Mouse (Mus musculus) thymus, postnatal 4 days (tissue): ENCODE results near the gene Tfap2e.
A peak's percentile ranks its signal among the peaks of the same experiment; 100 is the strongest.

Experiments used
- DNase-seq: peaks from one replicate; pipeline ENCODE4 v3.0.0; 2021

The Tfap2e gene

DNA sequence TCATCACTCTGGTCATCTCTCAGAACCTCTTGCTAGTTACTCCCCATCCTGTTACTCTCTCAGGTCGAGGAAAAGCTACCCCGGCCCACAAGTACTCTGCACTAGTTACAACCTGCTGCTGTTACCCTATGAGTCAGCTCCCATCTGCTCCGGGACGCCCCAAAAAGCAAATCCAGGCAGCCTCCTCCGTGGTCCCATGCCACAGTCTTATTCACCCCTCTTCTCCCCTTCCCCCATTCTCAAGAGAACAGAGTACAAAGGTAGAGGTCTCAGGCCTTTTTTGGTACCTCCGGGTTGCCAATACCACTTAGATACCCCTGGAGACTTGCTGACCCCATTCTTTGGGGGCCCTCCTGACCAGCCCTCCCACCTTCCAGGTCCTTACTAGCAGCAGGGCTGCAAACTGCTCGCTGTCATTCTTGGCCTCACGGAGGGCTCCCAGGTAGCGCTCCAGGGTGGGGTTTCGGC is 15.6 kb upstream of the Tfap2e start:
- DNase-seq = no peak

DNA sequence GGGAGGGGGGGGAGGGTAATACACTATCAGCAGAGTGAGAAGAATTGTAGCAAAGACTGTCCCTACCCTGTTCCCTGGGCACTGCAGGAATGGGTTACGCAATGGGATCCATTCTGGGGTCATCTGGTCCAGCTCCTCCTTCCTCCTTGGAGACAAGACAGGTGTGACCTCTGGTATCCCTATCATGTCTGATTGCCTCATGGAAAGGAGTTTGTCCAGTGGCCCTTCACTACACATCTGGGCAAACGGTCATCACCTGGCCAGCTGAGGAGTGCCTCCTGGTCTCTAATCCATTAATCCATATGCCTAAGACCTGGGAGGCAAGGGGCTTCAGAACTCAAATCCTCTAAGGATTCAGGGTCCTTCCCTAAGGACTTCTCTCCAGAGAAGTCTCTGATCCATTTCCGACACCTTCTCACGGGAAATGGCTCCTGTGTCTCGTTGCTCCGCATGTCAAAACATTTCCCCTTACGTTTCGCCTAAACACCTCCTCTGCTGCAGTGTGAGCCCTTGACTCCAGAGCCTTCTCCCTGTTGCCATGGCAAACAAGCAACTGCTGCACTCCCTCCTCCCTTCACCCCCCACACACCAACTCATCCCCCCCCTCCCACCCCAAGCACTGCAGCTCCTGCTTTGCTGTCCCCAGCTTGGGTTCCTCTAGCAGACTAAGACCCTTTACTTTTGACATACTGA is 15.0 kb upstream of the Tfap2e start:
- DNase-seq = no peak

DNA sequence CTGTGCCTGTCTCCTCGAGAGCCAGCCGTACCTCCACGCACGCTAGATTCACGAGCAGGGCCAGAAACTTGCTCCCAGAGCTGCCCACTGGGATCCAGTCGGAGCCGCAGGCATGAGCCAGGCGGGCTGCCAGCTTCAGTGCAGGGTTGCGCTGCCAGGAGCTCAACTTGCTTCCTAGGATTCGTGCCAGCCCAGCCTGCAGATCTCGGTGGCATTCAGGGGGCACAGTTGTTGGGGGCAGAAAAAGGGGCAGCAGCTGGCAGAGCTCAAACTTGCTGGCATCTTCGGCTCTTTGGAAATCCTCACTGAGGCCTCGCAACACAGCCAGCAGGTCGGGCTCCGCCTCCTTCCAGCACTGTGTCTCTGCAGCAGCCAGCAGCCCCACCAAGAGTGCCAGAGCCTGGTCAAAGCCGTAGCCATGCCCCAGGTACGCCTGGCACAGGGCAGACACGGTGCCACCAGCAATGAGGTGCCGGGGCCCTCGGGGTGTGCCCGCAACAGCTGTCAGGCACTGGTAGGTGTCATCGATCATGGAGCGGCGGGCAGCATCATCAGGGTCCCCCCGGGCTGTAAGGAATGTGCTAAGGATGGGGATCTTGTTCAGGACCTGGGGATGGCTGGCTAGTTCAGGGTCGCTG is 14.1 kb upstream of the Tfap2e start:
- DNase-seq = no peak

DNA sequence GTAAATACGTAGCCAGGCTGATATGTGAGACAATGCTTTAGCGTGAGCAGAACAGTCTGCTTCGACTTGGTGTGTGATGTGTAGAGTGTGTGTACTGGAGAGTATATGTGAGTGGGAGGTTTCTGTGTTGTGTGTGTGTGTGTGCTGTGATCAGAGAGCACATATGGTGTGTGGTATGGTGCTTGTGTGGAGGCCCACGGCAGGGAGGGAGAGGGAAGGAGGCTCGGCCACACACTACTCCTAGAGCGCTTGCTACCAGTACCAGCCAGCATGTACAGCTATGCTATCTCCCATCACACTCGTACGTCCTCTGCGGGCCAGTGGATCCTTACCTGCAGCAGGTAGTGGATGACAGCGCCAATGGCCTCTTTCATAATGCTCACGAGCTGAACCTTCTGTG is 13.5 kb upstream of the Tfap2e start:
- no peak for DNase-seq

DNA sequence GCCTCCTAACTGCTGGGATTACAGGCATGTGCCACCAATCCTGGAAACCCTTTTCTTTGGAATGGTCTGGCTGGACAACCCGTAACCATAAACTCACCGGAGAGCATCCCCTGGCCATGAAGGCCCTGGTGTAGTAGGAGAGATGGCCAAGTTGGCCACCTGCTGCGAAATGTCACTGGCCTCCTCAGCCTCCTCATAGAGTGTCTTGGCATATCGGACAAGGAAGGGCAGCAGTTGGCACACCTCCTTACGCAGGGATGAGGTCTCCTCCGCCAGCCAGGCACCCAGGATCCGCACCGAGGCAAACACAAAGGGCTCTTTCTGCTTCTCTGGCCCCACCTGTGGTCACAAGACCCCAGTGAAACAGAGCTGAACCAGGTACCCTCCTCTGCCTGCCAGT is 12.3 kb upstream of the Tfap2e start:
- DNase-seq = no peak

DNA sequence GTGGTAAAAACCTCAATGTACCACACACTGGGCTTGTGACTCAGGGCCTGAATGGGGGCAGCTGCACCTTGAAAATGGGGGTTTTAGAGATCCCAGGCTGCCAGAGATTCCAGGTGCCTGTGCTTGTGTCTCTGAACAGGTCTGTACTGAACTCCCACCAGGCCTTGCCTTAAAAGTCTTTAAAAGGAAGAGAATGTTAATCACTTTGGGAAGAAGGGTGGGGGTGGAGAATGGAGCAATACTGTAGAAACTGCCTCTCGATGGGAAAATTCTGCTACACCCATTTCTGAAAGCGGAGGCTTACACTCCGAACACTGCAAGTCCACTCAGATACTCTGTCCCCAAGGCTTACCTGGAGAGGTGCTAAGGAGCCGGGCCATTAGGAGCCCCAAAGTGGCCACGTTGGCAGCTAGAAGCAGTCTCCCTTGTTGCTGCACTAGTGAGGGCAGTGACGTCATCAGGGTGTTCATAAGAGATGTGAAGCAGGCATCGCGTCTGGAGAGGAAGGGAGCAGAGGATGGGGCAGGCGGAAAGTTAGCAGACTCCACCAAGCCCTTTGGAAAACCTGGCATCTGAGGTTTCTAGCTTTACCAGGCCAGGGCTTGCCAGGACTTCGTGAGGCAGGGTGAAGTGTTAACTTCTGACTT is 10.3 kb upstream of the Tfap2e start:
- no peak for DNase-seq

DNA sequence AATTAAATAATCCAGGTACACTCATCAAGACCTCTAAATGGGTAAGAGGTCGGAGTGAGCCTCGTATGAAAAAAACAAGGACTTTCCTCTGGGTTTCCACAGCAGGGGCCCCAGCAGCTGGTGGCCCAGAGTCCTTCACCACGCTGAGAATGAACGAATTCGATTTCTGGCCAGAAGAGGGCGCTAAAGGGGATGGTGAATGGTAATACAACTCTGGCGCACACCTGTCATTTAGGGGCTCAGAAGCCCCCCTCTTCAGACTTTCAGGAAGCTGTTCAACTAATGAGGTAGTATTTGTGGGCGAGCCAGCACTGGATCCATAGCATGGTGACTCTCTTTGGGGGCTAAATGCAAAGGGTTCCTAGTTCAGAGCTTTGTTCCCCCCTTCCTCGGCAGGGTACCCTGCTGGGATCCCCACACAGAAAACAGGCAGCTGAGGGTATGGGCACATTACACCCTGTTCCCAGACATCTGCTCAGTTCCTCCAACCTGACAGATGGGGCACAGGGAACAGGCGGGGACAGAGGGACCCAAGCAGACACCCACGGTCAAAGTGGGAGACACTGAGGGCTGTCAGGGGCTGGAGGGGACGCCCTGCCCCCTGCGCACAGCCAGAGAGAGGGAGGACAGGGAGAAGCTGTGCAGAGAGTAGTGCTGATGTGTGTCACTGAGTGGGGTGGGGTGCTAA is 9.6 kb upstream of the Tfap2e start:
- peak; percentile 83 for DNase-seq

DNA sequence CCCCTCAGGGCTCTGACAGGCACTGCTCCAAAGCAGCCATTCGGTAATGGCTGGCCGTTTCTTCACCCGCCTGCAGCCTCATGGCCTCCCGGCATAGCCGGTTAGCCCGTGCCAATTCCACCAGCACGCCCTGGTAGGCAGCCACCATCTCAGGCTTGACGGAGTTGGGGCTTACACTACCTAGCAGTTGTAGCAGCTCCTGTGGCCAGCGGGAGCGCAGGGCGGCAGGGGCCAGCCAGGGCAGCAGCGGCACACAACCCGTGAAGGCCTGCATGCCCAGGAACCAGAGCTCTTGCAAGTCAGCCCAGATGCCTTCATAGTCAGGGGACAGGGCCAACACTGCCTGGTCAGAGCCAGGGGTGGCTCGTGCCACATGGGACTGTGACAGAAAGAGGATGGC is 8.8 kb upstream of the Tfap2e start:
- DNase-seq = no peak

DNA sequence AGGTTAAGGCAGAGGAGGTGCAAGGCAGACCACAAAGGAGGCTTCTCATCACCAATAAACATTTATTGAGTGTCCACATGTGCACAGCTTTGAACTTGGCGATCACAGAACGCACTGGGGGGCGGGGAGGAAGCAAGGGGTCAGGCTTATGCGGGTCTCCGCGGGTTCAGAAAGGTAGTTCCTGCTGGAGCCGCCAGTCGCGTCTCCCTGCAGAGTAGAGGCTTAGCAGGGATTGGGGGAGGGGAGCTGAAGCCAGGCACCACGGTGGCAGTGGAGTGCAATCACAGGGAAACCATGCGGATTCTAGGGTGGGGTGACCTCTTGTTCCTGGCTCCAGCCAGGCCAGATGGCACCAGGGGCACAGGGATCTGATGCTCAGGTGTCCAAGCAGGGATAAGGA is 7.7 kb upstream of the Tfap2e start:
- no peak for DNase-seq

DNA sequence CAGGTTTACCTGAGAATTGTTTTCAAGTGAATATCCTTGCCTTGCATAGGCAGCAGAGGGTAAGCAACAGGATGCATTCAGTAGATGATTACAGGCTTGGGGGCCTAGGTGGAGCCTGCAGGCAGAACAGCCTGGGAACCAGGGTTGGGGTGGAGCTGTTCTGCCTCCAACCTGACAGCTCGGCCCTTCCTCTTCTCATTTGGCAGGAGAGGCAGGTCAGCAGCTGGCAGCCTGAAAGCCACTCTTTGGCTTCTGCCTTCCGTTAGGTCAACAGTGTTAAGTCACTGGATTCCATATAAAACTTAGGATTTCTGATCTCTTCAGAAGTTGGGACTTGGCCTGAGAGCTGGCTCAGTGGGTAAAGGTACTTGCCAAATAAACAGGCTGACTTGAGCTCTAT is 6.9 kb upstream of the Tfap2e start:
- DNase-seq = no peak

DNA sequence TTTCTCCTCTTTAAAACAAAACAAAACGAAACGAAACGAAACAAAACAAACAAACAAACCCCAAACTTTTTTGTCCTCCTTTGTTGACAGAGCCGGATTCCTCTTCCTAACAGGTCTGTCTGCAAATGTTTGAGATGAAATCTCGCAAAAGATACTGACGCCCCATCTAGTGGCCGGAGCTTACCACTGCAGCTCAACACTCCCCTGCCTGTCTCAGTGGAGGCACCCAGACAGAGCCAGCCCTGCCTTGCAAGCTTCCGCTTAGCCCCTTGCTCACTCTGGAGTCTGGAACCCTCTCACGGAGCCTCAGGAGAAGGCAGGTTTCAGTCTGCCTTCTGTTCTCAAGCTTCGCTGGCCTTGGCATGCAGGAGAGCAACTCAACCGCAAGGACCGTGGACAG is 5.4 kb upstream of the Tfap2e start:
- peak; percentile 87 for DNase-seq

DNA sequence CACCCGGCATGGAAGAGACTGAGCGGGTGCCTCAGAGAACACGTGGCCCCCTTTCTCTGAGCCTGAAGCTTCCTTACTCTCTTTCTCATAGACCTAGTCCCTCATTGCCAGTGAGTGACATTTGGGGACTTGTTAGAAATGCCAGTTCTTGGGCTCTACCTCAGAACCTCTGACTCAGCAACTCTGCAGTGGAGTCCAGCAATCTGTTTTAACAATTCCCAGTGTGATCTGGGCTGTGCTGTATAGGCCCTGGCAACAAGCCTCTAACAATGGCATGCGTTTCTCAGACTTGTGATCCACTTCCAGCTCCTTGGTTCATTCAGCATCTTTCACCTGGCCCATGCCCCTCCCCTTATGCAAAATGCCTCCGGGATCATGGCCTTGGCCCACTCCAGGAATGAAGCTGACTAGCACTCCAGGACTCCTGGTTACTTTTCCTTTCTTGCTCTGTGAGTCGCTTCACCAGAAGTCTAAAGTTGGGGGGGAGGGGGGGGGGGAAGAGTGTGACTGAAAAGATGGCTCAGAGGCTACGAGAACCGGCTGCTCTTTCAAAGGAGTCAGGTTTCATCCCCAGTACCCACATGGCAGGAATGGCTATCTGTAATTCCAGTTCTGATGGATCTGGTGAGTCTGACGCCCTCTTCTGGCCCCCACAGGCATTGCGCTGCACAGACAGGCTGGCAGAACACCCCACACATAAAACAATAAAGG is 4.1 kb upstream of the Tfap2e start:
- DNase-seq = no peak

DNA sequence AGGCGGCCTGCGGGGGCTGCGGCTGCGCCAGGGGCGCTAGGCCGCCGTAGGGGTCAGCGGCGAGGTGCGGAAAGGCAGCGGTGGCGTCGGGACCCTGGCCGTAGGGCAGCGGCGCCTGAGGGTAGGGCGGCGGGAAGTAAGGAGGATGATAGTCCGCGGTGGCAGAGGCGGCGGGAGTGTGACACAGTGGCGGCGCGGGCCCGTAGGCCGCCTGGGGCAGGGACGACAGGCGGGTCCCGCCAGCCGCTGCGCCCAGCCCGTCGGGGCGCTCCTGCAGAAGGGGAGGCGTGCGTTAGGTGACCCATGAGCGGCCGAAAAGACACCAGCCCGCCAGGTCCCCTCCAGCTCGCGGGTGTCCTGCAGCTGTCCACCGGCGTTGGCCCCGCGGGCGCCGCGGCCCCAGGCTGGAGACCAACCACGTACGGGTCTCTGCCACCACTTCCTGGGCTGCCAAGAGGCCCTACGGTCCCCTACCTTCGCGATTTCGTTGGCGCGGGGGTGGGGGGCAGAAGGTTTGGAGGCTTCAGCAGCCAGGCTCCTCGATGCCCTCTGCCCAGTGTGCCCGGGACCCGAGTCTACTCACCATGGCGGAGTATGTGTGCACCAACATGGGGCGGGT is 549 bp downstream of the Tfap2e start:
- DNase-seq = peak; percentile 27

DNA sequence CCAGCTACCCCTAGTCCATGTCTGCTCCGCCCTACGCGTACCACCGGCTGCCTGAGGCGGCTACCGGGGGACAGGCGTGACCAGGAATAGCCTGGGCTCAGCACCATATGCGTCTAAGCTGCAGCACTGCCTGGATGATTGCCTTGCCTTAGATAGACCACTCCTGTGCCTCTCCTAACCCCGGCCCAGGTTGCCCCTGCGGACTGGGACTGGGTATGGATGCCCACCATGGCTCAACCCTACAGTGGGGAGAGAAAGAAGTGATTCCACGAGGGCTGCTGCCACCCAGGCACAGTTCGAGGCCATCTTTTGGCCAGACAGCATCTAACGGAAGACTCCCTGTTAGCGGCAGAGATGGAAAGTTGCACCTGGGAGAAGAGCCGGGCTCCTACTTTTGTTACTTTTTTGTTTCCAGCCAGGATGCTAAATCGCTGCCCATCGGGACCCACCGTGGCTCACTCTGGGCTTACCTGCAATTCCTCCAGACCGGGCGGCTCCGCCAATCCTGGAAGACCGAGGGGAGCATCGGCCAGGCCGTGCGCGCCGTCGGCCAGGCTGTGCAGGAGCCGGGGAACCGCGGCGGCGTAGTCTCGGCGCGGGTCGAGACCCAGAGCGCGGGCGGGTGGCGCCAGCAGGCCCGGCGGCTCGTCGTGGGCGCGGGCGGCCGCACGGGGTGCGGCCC is 1.2 kb downstream of the Tfap2e start:
- peak; percentile 25 for DNase-seq

DNA sequence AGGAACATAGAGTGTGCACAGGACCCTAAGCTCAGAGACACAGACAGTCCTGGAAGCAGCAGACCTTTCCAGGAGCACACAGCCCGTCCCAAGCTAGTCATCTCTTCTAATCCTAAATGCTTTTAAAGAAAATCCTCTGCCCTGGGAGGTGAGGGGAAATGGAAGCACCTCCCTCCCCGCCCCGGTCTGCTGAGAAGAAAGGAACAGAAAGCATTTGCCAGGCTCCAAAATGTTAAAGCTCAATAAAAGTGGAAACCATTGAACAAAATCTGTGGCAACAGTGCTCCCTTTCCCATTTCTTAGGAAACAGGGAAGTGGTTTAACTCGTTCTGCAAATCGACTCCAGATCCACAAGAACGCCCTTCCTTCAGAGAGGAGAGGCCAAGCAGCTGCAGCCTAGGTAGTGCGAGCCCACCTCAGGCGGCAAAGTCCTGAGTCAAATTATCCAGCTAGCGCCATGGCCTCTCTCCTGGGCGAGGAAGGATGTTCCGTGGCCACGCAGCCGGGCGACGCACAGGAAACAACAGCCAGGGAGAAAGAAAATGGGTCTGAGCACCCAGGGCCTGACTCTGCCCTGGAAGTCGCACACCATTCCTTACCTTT is 1.9 kb downstream of the Tfap2e start:
- DNase-seq = no peak

DNA sequence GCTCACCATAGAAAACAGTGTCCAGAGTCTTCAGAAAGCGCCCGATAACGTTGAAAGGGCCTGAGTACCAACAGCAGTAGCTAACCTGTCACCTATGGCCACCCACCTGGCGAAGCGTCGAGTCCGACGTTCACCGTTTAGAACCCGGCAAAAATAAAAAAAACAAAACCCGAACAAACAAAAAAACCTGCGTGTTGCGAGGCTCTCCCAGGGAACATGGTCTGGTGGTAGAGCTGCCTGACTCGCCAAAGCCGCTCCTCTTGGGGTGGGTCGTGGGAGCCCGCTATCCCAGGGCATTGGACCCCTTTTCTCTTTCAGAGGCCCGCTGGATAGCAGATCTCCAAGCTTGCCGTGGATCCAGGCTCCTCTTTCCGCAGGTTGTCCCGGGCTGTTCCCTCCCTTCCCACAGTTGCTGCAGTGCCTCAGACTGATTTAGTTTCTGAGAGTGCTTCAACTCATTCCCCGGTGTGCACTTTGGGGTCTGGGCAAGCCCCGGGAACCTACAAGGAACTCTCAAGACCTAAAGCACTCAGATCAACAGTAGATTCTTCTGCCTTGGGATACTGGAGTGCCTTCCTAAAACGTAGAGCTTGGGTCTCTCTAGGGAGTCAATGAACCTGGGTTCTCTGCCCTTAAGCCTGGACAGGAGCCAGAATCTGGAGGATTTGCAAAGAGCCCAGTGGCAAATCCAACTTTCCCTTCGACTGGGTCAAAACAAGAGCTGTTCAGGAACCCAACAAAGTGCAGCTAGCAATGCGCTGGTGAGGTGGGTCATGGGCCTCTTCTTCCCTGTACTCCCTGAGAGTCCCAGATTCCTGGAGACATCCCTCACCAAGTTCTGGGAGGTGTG is 3.3 kb downstream of the Tfap2e start:
- no peak for DNase-seq

DNA sequence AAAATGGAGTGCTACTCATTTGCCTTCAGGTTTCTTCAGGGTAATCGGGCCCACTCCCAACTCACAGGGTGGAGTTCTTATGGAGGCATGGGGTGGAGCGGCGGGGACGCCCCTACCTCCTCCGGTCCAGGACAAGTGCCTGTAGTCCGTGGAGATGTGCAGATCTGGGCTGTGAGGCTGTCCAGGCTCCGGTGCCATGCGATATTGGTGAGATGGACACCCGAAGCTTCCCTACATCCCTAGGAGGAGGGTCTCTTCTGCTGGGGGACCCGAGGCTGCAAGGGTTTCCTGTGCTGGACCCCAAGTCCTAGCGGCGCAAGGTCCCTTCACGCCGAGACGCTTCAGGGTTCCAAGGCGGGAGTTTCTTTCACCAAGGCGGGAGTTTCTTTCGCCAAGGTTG is 3.9 kb downstream of the Tfap2e start:
- DNase-seq = no peak

DNA sequence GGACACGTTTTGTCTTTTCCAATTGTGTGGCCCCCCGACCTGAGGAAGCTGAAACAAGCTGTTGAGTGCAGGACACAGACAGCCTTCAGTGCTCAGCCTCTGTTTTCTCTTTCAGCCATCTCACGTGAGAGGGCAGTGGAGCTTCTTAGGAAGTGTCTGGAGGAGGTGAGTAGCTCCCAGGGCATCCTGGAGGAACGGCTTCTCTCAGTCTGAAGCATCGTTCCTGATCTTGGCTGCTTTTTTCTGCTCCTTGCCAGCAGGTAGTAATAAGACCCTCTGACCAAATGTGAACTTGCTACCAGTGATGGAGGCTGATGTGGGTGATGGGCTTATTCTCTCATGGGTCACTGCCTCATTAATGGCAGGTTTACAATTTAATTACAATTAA is 28.6 kb downstream of the Tfap2e start:
- DNase-seq = no peak

DNA sequence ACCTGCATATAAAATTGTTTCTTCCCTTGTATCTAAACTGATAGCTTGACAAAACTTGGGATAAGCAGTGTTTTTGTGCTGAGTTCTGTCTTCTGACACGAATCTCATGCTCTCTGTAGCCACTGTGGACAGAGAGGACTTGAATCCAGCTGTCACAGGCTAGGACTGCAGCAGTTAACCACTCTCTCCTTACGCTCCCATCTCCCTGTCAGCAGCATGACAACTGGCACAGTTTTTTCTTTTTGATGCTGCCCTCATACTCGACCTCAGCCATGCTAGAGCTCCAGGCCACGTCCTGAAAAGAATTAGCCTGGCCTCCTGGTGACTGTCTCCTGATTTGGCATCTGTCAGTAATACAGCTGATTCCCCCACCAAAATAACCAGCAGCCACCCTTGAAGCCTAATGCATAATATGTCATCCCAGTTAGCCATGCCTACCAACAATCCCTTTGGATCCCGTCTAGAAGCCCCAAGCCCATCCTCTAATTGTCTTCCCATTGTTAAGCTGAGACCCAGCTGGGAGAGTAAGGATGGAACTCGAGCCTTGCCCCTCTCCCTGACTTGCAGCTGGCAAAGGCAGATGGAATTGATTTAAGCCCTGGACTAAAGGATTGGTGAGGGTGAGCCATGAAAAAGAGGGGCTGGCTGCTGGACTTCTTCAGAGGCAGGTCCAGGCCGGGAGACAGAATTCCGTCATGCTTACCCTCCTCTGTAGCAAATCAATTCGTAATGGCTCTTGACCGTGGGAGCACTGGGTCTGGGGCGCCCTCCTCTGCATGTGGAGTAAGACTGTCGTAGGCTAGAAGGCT is 29.2 kb downstream of the Tfap2e start:
- DNase-seq = no peak

DNA sequence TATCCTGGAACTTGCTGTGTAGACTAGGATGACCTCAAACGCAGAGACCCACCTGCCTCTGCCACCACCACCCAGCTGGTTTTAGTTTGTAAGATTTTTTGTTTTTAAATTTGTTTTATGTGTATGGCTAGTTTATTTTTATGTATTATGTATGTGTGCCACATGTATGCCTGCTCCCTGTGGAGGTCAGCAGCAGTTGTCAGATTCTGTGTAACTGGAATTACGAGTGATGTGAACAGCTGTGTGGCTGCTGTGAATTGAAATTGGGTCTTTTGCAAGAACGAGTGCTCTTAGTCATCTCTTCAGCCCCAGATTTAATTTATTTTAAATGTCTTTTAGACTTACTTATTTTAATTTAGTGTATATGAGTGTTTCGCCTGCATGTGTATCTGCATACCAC is 39.1 kb downstream of the Tfap2e start:
- DNase-seq = no peak
